Mouse (Mus musculus) midbrain, postnatal 0 days (tissue): ENCODE measurements around the gene Ltb. TPM values are rescaled to one million over a fixed set of nuclear protein-coding genes. Genes with fewer than 3 reads are reported as not detected.
"Not testable (repeated sequence)": the region's sequence is repeated elsewhere in the genome, so short reads cannot be mapped to it uniquely, and the experiment has no call there.

Experiments used
- ATAC-seq: fragments of 200-750 bp; cut with Nextera tagmentation; 2 replicates; pipeline ENCODE4 v1.8.0; 2017; ENCODE audit warnings: moderate number of reproducible peaks, mild to moderate bottlenecking, moderate TSS enrichment, moderate library complexity; ENCODE audit not compliant: low FRiP score
- DNase-seq: peaks from one replicate; pipeline ENCODE4 v3.0.0-alpha.2; 2015; ENCODE audit warnings: low spot score
- H3K27ac ChIP-seq: fragments of 300-500 bp; sonication (generic); 2 replicates; pipeline ENCODE4 v1.5.1; 2014; ENCODE audit warnings: low read depth, mild to moderate bottlenecking, low read length, mixed read lengths
- H3K27me3 ChIP-seq: fragments of 300-500 bp; sonication (generic); 2 replicates; pipeline ENCODE4 v1.6.1; 2014; ENCODE audit warnings: low read length, control low read depth, mixed read lengths; ENCODE audit not compliant: insufficient read depth
- H3K36me3 ChIP-seq: fragments of 300-500 bp; sonication (generic); 2 replicates; pipeline ENCODE4 v1.6.1; 2014; ENCODE audit warnings: low read length, control low read depth, mixed read lengths; ENCODE audit not compliant: insufficient read depth
- H3K4me1 ChIP-seq: fragments of 300-500 bp; sonication (generic); 2 replicates; pipeline ENCODE4 v1.6.1; 2014; ENCODE audit warnings: mild to moderate bottlenecking, control low read depth, antibody characterized with exemption, low read length, mixed read lengths; ENCODE audit not compliant: insufficient read depth
- H3K4me2 ChIP-seq: fragments of 300-500 bp; sonication (generic); 2 replicates; pipeline ENCODE4 v1.6.1; 2014; ENCODE audit warnings: low read depth, mild to moderate bottlenecking, low read length, mixed read lengths; ENCODE audit not compliant: poor library complexity, severe bottlenecking
- H3K4me3 ChIP-seq: fragments of 300-500 bp; sonication (generic); 2 replicates; pipeline ENCODE4 v1.5.1; 2014; ENCODE audit warnings: low read depth, mild to moderate bottlenecking, low read length, moderate library complexity
- H3K9ac ChIP-seq: fragments of 300-500 bp; sonication (generic); replicated peaks from 2 replicates; pipeline ENCODE4 v1.6.1; 2014; ENCODE audit warnings: mild to moderate bottlenecking, low read length, moderate library complexity, mixed read lengths; ENCODE audit not compliant: poor library complexity, severe bottlenecking
- H3K9me3 ChIP-seq: fragments of 300-500 bp; sonication (generic); 2 replicates; pipeline ENCODE4 v1.6.1; 2016; ENCODE audit warnings: low read length, control low read depth
- CTCF ChIP-seq: IDR thresholded peaks from 2 replicates; pipeline ENCODE4 v1.5.1; 2016; ENCODE audit warnings: antibody characterized with exemption, mild to moderate bottlenecking
- WGBS: fragments of 180-500 bp; shearing (Covaris S2); extraction: QIAGEN DNeasy Blood & Tissue Kit; methylation state at CpG from one replicate; pipeline ENCODE4 v1.1.7; 2014; 5-methylcytosine and 5-hydroxymethylcytosine counted together
- polyA plus RNA-seq: library from polyadenylated mRNA; unstranded; fragments of >200 nt; fragmentation: Nextera tagmentation; extraction: Ambion mirVana; gene quantifications from 2 replicates; pipeline ENCODE4 v1.2.1, GENCODE M21; 2015
- total RNA-seq: library from RNA; depleted of rRNA; stranded (reverse); fragments of >200 nt; gene quantifications from 2 replicates; pipeline ENCODE4 v1.2.3, GENCODE M21; 2014

Ltb gene
- total and polyA plus RNA-seq, 2 experiments from 2014 or later, result 1.0 to 1.4 TPM

DNA sequence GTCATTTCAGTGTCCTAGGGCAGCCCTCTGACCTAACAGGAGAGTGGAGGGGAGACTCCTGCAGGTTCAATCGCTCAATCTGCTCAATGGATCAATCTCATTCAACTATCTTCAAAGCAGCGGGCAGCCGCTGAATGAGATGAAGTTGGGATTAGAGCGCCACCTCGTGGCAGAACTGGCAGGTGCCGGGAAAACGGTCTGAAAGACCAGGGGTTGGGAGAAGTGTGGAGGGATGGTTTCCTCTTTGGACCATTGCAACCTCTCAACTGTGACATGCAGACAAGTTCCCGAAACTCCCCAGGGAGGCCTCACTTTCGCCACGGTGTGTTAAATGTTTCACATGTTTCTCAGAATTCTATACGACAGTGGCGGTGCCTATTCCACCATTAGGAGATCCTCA is 37.8 kb downstream of the Ltb start:
- DNase-seq (peak; percentile 86), ATAC-seq (no peak)
- H3K36me3 ChIP-seq, result peaks cover 46% of the 10 kb centered on the region
- H3K9ac ChIP-seq, result no peak overlapping the region
- no peak overlapping the region; the same call in 1 of the 2 replicates for H3K4me2 ChIP-seq
- WGBS, result 10% methylated on average over 12 of the region's 12 CpGs
- no peak overlapping the region for H3K27ac ChIP-seq
- no peak overlapping the region for H3K4me3 ChIP-seq
- no peaks in the 10 kb centered on the region for H3K9me3 ChIP-seq
- no peaks in the 10 kb centered on the region for H3K27me3 ChIP-seq
- H3K4me1 ChIP-seq, result peaks cover 5% of the 10 kb centered on the region; the same call in 1 of the 2 replicates
- TF ChIP-seq CTCF, result peak; percentile 92

DNA sequence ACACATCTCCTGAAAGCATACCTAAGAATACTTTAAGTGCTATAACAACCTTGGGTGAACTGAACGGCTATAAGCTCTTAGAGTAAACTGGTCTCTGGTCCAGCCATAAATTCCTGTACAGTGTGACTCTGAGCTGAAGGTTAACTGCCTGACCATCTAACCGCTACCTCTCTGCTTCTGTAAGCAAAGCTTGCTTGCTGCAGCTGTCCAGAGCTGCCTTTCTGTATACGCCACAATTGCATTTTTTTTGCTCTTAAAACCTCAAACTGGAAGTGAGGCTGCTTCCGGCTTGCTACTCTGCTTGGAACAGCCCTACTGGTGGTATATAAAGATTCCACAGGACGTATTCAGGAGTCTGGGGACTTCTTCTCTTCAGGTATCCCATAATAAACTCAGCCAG is 38.4 kb downstream of the Ltb start:
- no peak for DNase-seq
- H3K9me3 ChIP-seq, result no peaks in the 10 kb centered on the region
- H3K4me1 ChIP-seq, result peaks cover 5% of the 10 kb centered on the region; the same call in 1 of the 2 replicates
- H3K27ac ChIP-seq, result no peak overlapping the region
- no peaks in the 10 kb centered on the region for H3K27me3 ChIP-seq
- H3K4me3 ChIP-seq, result no peak overlapping the region
- no peak overlapping the region for H3K4me2 ChIP-seq
- peaks cover 42% of the 10 kb centered on the region for H3K36me3 ChIP-seq
- no peak for ATAC-seq
- H3K9ac ChIP-seq, result no peak overlapping the region
- WGBS, result 89% methylated on average over 5 of the region's 5 CpGs
- no peak for TF ChIP-seq CTCF

DNA sequence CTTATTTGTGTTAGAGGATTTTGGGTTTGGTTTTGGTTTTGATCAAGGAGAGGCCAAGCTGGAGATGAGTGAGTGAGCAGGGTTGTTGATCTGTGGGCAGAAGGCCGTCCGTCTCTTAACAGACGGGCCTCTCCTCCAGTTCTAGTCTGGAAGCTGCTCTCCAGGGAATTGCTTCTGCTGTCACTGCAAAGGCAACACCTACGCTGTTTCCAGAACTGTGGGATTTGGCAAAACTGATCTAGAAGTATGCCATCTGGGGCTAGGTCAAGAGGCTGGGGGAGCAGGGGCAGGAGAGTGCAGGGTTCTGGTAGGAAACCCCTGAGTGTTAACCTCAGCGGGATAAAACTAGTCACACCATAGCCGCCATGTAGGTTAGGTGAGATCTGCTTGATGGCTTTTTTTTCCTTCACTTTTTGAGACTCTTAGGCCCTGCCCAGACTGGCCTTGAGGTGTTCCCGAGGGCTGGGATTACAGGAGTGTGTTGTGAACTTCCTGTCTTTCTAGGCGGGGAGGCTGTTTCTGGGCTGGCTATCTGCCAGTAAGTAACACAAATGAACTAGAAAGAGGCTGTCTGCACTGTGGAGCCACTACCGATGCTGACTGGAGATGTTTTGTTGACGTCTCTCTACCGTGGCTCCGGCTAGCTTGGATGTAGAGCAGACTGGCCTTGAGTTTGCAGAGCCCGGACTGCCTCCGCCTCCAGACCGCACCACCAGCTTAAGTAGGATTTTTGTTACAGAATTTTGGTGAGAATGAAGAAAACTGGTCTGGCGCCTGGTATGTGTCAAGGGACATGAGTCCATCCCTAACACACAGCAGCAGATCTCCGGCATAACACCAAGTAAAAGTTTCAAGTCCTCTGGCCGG is 39.1 kb downstream of the Ltb start, which contains the start of gene Atp6v1g2:
Gene Atp6v1g2, plus strand, starts transcription at position 547 of the 867 bp plus-strand sequence.
- 76% methylated on average over 18 of the region's 18 CpGs for WGBS
- Histone ChIP-seq H3K4me3 (peak within 1 kb of the TSS; percentile 42; the same call in 1 of the 2 replicates), H3K36me3 (peaks cover 36% of the 10 kb centered on the region), H3K4me1 (peaks cover 5% of the 10 kb centered on the region; the same call in 1 of the 2 replicates), H3K9me3 (no peaks in the 10 kb centered on the region), H3K27me3 (no peaks in the 10 kb centered on the region), H3K27ac (no peak within 1 kb of the TSS), H3K9ac (no peak within 1 kb of the TSS), H3K4me2 (peak within 1 kb of the TSS; percentile 89; the same call in 1 of the 2 replicates)
- TF ChIP-seq CTCF, result no peak
- ATAC-seq, result no peak
- no peak for DNase-seq

DNA sequence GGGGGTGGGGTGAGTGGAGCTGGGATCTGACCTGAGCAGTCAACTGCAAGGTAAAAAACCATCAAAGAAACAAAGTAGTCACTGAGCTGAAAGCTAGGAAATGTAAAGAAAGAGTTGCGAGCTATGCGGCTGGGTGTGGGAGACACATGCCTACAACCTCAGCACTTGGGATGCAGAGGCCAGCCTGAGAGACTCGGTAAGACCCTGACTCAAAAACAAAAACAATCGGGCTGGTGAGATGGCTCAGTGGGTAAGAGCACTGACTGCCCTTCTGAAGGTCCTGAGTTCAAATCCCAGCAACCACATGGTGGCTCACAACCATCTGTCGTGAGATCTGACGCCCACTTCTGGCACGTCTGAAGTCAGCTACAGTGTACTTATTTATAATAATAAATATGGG is 39.9 kb downstream of the Ltb start:
- WGBS, result 84% methylated on average over 7 of the region's 7 CpGs
- H3K36me3 ChIP-seq, result peaks cover 32% of the 10 kb centered on the region
- H3K4me3 ChIP-seq, H3K27ac ChIP-seq, H3K27me3 ChIP-seq, H3K9ac ChIP-seq, ATAC-seq, H3K9me3 ChIP-seq, H3K4me2 ChIP-seq, H3K4me1 ChIP-seq, DNase-seq: not testable (repeated sequence)

DNA sequence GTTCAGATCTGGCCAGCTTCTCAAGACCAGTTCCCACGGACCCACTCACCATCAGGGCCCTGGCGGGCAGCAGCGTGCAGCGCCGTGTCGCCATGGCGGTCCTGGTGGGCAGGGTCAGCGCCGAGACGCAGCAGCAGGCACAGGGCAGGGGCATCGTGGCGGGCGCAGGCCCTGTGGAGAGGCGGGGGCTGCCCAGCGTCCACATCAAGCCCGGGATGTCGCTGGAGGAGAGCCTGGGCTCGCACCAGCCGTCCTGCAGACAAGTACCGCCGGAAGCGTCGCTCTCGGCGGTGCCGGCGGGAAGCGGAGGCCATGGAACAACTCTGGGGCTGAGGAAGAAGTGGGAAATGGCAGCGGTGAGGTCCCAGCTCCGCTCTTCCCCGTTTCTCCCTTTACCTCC is 40.7 kb downstream of the Ltb start:
- DNase-seq, result no peak
- no peak for ATAC-seq
- Histone ChIP-seq H3K4me2 (peak overlapping the region; percentile 89), H3K9me3 (no peaks in the 10 kb centered on the region), H3K4me3 (peak overlapping the region; percentile 42), H3K4me1 (peaks cover 5% of the 10 kb centered on the region; the same call in 1 of the 2 replicates), H3K9ac (peak overlapping the region; percentile 66), H3K36me3 (peaks cover 24% of the 10 kb centered on the region), H3K27ac (peak overlapping the region; percentile 92), H3K27me3 (no peaks in the 10 kb centered on the region)
- WGBS, result 4% methylated on average over 27 of the region's 31 CpGs
- TF ChIP-seq CTCF, result no peak
